In genomic region chr14:32587013-32587784, GRCm38 (mm10) we compare ENCODE assay signal across 8 mouse cellular contexts. TPM values are rescaled to one million over a fixed set of nuclear protein-coding genes. Genes with fewer than 3 reads are reported as not detected.
A peak's percentile ranks its signal among the peaks of the same experiment; 100 is the strongest.
DNase-seq lines count a peak whose midpoint lies in the region; ATAC-seq lines count a peak whose summit lies in the region.

No protein-coding gene starts in this region.

- peak; percentile 63 for ATAC-seq in granulocyte monocyte progenitor cell, adult 5-6 weeks (replicated peaks; ENCODE audit: poor library complexity, severe bottlenecking)

- DNase-seq in CD8-positive naive resting alpha-beta T cell, adult 2 months (ENCODE audit: low read depth in 2 of 2, low spot score in 2 of 2) = peak; percentile 31 to 38
- peak; percentile 83 for DNase-seq in adipocyte (ENCODE audit: low spot score)
- DNase-seq in embryo, embryonic 11 days = peak; percentile 70
- DNase-seq in layer of hippocampus, adult 18-20 months (ENCODE audit: low spot score in 2 of 2) = peak; percentile 48 to 86
- DNase-seq in lung, postnatal 10 days = peak; percentile 80
- peak; percentile 84 for DNase-seq in retina, postnatal 1 day
- DNase-seq in urinary bladder, postnatal 25 days (ENCODE audit: low spot score) = peak; percentile 70

RNA-seq across cellular contexts. Expression of gene Prrxl1, which starts 12.0 kb away (rescaled TPM):
- total RNA-seq in granulocyte monocyte progenitor cell, adult 5-6 weeks (2014; fragmentation: Nextera tagmentation) = not detected in 2 replicates
- total RNA-seq in granulocyte monocyte progenitor cell, adult 5-6 weeks (2017) = not detected in 2 replicates
- total RNA-seq in layer of hippocampus, adult 18-20 months (2021) = under 1 TPM; 0.18 to 0.35 TPM

Comparison
In these comparisons a context has a peak if more than half of its experiments do, and no peak if none do; other contexts are left out.
1. Peak in every context shown above with its lines: DNase-seq and ATAC-seq.